Mouse (Mus musculus): ENCODE data around the gene Dcaf6.

GRCm38 (mm10) chr1:165459041-165459502 is 1.2 kb downstream of the Dcaf6 start:
- no peak for TF ChIP-seq POLR2A (IDR thresholded peaks at IDR 0.05; ENCODE audit: extremely low read depth, insufficient read depth, low read length)
- TF ChIP-seq CTCF (IDR thresholded peaks at IDR 0.05; ENCODE audit: low read depth, low read length): no peak
